Mouse (Mus musculus): ENCODE measurements around the gene Egf.

Gene Egf

DNA sequence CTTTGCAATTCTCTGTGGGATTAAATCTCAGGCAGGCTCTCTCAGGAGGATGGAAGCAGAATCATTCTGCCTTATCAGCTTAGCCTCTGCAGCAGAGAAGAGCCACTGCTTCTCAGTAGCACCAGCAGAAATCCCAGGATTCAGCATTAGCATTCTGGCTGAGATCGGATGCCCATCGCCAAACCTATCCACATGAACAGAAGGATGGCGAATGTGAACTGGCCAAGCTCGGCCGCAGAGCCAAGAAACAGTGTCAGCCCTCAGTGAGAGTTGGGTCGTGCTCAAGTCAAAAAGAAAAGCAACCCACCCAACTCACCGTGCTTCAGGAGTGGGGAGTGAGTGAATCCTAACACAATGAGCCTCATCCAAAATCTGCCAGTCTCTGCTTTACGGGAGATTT lies 103.4 kb downstream of the Egf start:
- DNase-seq (ENCODE audit: extremely low read depth, low read depth), result no peak

DNA sequence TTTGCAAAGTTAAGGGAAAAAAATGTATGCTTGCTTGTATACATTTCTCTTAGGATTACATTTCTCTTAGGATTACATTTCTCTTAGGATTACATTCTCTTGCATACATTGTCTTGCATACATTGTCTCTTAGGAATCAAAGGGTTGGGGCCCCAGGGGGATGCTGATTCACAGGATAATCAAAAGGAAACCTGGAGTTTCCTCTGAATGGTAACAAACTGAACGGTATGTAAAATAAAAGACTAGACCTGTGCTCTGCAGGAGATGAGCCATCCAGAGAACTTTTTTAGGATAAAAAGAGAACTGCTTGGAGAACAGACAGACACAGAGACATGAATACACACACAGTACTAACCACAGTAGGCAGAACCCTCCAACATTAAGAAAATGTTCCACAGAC lies 104.2 kb downstream of the Egf start:
- DNase-seq (ENCODE audit: extremely low read depth, low read depth), result no peak

- DNase-seq (ENCODE audit: extremely low read depth, low read depth), result no peak
Measured at GRCm38 (mm10) chr3:129650293-129650612, 104.9 kb downstream of the Egf start.

DNA sequence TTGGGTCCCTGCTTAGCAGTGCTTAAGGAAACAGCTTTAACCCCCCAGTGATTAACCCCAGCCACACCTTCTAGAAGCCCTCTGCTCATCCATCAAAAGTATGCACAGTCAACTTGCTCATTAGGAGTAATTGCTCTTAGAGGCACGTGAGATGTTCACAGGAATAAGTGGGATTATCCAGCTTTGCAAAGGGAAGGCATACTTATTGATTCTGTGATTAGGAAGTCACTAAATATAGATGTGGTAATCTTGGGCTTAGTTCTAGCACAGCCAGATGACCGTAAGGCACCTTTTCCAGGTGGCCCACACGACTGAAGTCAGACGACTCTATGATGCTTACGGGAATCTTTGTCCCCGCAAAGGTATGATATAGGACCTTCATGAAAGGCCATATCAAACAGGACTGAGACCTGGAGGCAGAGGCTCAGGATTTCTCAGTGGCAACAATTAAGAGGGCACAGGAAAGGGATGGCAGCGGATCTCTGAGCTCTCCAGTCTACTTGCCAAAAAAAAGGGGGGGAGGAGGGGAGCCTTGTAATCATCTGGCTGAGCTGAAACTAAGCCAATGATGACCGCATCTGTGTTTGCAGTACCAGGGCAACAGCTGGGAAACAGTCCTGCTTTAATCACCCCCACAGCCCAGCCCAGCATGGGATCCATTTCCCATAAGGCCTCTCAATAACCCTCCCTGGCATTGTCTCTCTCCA lies 105.4 kb downstream of the Egf start:
- no peak for DNase-seq (ENCODE audit: extremely low read depth, low read depth)

- DNase-seq (ENCODE audit: extremely low read depth, low read depth), result no peak
Measured at GRCm38 (mm10) chr3:129648598-129648997, 106.5 kb downstream of the Egf start.

DNA sequence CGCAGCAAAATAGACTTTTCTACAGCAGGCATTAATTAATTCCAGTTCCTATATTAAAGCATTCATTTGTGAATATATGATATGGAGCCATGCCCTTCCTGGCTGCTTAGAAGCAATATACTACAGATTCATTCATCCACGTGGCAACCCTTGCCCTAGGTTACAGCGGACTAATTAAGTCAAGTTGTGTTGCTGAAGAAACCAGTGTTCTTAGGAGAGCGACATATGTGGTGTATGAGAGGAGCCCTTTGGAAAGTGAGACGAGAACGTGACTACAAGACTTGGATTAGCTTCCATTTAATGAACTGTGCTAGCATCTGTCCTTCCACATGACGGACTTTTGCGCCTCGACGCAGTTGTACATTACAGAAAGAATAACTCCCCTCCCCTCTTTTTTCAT lies 107.8 kb downstream of the Egf start:
- DNase-seq (ENCODE audit: extremely low read depth, low read depth), result no peak

DNA sequence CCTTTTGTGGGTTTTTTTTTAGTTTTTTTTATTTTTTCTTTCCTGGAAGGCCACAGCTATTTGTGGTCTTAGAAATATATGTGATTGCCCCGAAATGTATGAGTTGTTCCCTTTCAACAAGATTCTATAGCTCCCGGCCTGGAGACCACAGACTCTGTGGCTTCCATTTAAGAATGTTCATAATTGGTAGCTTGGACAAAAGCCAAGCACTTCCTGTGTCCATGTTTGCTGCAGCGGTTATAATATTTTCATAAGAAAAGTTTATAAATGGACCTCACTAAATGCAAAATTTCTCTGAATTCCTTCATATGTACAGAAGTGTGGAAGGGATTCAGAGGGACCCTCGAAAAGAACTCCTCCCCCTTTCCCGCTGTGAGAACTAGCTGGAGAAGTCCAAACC lies 108.3 kb downstream of the Egf start:
- no peak for DNase-seq (ENCODE audit: extremely low read depth, low read depth)

DNA sequence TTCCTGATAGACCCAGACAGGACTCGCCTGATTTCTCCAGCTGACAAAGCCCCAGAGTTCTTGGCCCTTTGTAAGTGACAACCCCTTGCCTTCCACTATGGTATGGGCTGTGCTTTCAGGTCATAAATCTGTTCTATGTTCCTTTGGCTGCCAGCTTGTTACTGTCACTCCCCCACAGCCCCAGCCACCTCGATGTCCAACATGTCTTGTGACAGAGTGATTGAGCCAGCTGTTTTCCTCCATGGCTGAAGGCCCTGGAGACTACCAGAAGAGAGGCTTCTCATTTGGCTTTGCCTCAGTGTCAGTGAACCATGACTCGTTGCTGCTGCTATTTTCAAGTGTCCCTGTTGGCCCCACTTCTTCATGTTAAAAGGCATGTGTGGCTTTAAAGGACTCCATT lies 109.7 kb downstream of the Egf start:
- DNase-seq (ENCODE audit: extremely low read depth, low read depth), result no peak

DNA sequence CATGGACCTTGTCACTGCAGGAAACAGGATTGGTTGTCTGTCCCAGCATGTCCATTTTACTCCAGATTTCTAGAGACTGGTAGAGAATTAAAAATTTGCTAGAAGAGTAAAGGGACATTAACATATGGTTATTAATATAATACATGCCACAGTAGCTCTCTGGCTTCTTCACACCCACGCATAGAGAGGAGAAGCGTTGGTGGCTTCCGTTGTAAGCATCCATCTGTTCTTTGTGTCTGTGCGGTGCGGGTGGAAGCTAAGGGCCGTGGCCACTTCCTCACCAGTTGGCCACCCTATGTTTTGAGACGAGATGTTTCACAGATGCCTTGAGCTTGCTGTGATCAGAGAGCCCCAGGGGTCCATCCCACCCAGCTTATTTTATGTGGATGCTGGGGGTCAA lies 113.5 kb downstream of the Egf start:
- no peak for DNase-seq (ENCODE audit: extremely low read depth, low read depth)

DNA sequence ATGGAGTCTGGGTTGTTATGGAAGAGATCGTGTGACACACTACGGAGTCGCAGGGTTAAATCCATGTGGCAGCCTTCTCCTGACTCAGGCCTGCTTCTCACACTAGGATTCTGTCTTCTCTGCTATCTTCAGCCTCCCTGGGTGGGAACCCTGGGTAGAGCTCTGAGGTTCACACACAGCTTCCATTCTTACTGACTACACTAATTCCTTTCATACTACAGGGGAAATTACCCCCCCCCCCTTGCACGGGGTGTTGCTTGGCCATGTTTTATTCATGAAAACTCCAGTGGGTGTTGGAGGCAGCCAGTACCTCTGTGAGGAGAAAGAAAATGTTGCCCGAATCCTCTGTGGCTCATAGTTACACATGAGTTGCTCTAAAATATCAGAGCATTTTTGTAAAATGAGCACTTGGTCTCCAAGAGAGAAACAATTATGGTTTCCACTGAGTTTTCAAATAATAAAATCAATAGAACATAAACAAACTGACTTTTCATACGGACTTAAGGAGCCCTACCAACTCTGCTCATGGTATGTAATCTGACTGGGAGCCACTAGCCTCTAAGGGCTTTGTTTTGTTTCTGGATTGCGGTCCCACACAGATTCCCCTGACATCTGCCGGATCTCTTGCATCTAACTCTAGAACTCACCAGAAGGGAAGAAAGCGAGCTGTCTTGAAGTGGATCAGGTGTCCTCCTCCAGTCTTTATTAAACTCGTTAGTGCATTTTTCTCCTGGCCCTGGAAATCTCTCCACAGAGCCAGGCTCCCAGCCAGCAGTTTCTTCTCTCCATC lies 114.7 kb downstream of the Egf start:
- no peak for DNase-seq (ENCODE audit: extremely low read depth, low read depth)

GRCm38 (mm10) chr3:129639701-129640100 lies 115.4 kb downstream of the Egf start:
- no peak for DNase-seq (ENCODE audit: extremely low read depth, low read depth)

DNA sequence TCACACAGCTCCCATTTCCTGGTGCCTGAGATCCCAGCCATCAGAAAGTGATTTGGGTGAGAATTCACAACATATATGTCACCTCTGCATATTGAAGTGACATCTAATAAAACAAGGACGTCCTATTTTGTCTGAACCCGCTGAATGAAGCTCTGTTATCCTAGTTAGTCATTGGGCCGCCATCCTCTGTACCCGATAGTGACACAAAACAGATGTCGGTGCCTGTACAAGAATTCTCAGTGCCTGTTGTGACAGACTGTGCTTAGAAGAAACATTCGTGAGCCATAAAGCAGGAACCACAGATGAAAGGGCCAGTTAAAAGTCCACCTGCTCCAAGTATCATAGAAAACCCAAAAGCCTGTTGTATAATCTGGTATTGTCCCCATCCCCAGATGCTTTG lies 117.7 kb downstream of the Egf start:
- no peak for DNase-seq (ENCODE audit: extremely low read depth, low read depth)

DNA sequence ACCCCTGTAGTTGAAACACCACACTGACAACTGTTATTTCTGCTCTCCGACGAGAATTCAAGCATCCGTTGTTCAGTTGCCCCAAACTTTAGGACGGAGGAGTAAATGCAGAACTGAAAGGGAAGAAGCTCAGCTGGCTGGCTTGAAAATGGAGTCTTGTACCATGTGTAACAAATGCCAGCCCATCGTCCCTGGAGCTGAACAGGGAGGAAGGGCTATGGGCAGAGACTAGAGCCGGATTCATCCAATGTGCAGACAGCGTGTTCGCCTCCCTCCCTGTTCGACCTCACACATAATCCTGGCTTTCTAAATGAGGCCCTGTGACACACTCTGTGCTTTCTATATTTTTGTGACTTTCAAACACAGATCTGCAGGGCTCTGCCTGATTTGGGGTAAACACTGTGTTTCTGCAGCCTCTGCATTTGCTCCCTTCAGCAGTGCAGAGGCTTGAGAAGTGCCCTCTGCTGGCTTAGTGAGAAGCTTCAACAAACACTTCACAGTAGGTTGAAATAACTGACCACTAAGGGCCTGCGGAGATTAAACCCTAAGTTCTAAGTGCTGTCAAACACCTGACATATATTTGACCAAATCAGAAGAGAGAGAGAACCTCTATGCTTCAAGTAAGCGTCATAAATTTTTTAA lies 120.7 kb downstream of the Egf start:
- no peak for DNase-seq (ENCODE audit: extremely low read depth, low read depth)

DNA sequence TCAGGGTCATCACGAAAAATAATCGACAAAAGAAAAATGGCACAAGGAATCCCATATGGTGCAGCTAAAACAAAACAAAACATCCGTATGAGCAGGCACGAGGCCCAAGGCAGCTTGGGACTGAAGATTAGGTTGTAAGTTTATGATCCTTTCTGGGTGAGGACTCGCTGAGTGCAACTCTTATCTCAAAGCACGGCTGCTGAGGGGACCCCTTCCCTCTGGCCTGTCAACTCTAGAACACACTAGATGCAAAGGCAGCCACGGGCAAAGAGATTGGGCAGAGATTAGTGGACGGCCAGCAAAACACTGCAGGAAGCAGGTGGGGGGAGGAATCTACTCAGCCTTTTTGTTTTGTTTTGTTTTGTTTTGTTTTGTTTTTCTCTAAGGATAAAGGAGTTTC lies 121.6 kb downstream of the Egf start:
- no peak for DNase-seq (ENCODE audit: extremely low read depth, low read depth)

DNA sequence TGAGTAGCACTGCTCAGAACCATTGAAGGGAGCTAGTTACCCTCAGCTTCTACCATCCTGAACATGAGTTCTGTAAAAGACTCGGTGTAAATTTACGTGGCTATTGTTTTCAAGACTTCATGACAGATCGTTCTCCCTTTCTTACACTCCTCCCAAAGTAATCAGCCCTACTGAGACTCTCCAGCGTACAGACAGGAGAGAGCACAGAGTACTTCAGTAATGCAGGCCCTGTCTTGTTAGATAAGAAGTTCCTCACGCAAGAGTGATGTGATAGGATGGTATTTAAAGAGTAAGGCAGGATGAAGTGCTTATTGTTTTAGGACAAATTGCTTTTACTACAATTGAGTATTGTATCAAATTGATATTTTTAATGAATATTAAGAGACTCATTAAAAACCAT lies 123.3 kb downstream of the Egf start:
- no peak for DNase-seq (ENCODE audit: extremely low read depth, low read depth)

GRCm38 (mm10) chr3:129631018-129631417 lies 124.1 kb downstream of the Egf start:
- DNase-seq (ENCODE audit: extremely low read depth, low read depth), result no peak
